Mouse (Mus musculus) neural tube, embryonic 11.5 days (tissue): Measurements from ENCODE around the gene Sel1l3. TPM values are rescaled to one million over a fixed set of nuclear protein-coding genes. Genes with fewer than 3 reads are reported as not detected.

Experiments
- ATAC-seq: fragments of 200-750 bp; cut with Nextera tagmentation; 2 replicates; pipeline ENCODE4 v1.8.0; 2017; ENCODE audit warnings: moderate number of reproducible peaks, mild to moderate bottlenecking, moderate TSS enrichment, moderate library complexity; ENCODE audit not compliant: insufficient read depth, low FRiP score, low TSS enrichment
- DNase-seq: peaks from one replicate; pipeline ENCODE4 v3.0.0-alpha.2; 2015; ENCODE audit warnings: low spot score
- H3K27ac ChIP-seq: fragments of 300-500 bp; sonication (generic); 2 replicates; pipeline ENCODE4 v1.5.1; 2014; ENCODE audit warnings: low read depth, mild to moderate bottlenecking, low read length
- H3K27me3 ChIP-seq: fragments of 300-500 bp; sonication (generic); 2 replicates; pipeline ENCODE4 v1.6.1; 2014; ENCODE audit warnings: mild to moderate bottlenecking, low read length, mixed read lengths; ENCODE audit not compliant: control insufficient read depth, insufficient read depth
- H3K36me3 ChIP-seq: fragments of 300-500 bp; sonication (generic); 2 replicates; pipeline ENCODE4 v1.6.1; 2014; ENCODE audit warnings: mild to moderate bottlenecking, low read length, moderate library complexity, mixed read lengths; ENCODE audit not compliant: control insufficient read depth, insufficient read depth
- H3K4me1 ChIP-seq: fragments of 300-500 bp; sonication (generic); 2 replicates; pipeline ENCODE4 v1.6.1; 2014; ENCODE audit warnings: low read length, mixed read lengths; ENCODE audit not compliant: control insufficient read depth, insufficient read depth
- H3K4me2 ChIP-seq: fragments of 300-500 bp; sonication (generic); 2 replicates; pipeline ENCODE4 v1.6.1; 2014; ENCODE audit warnings: low read depth, mild to moderate bottlenecking, moderate library complexity
- H3K4me3 ChIP-seq: fragments of 300-500 bp; sonication (generic); 2 replicates; pipeline ENCODE4 v1.5.1; 2014; ENCODE audit warnings: low read depth, low read length
- H3K9ac ChIP-seq: fragments of 300-500 bp; sonication (generic); 2 replicates; pipeline ENCODE4 v1.6.1; 2014; ENCODE audit warnings: mild to moderate bottlenecking, low read length
- H3K9me3 ChIP-seq: fragments of 300-500 bp; sonication (generic); 2 replicates; pipeline ENCODE4 v1.6.1; 2016; ENCODE audit warnings: low read length; ENCODE audit not compliant: control insufficient read depth
- WGBS: fragments of 180-500 bp; shearing (Covaris S2); extraction: QIAGEN DNeasy Blood & Tissue Kit; methylation state at CpG from one replicate; pipeline ENCODE4 v1.1.7; 2014; 5-methylcytosine and 5-hydroxymethylcytosine counted together
- polyA plus RNA-seq: library from polyadenylated mRNA; unstranded; fragments of >200 nt; fragmentation: Nextera tagmentation; extraction: Ambion mirVana; gene quantifications from 2 replicates; pipeline ENCODE4 v1.2.1, GENCODE M21; 2014

The Sel1l3 gene
- polyA plus RNA-seq = 2.9 and 3.4 TPM in 2 replicates

DNA sequence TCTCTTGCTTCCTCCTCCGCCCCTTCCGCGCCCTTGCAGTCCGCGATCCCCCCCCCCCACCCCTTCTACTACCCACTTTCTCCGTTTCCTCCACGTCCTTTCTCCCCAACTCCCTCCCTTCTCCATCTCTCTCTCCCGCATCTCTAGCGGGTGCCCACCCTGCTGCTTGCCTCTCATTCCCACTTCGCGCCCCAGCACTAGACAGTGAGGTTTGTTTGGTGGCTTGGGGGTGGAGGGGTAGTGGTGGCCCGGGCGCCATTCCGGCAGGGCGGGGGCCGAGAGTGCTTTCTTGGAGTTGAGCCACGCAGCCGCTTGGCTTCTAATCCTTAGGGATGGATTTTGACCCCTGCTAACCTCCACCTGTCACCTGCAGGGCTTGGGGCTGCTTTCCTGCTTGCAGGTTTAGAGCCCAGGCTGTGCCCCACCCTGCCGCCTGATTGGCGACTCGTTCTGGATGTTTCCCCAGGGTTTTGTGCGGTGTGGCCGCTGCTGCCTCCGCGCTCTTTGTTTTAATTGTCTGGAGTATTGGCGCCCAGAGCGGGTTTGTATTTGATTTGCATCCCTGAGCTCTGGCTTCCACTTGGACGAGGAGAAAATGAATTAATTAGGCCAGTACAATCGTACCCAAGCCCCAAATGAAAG, at the start of gene Sel1l3:
Gene Sel1l3 (minus strand): TSS at position 217 of the 642 bp plus-strand sequence.
- peak; percentile 53 for ATAC-seq
- Histone ChIP-seq H3K27ac (peak within 1 kb of the TSS; percentile 34; the same call in 1 of the 2 replicates), H3K4me1 (peaks cover 7% of the 10 kb centered on the region; the same call in 1 of the 2 replicates), H3K9me3 (no peaks in the 10 kb centered on the region), H3K4me2 (peak within 1 kb of the TSS; percentile 100), H3K27me3 (peaks cover 16% of the 10 kb centered on the region), H3K9ac (peak within 1 kb of the TSS; percentile 66), H3K4me3 (peak within 1 kb of the TSS; percentile 62), H3K36me3 (no peaks in the 10 kb centered on the region)
- peak; percentile 58 for DNase-seq
- WGBS = 3% methylated on average over 20 of the region's 29 CpGs

- no peak overlapping the region for H3K4me3 ChIP-seq
- DNase-seq (no peak), ATAC-seq (no peak)
- H3K36me3 ChIP-seq = no peaks in the 10 kb centered on the region
- H3K9ac ChIP-seq = no peak overlapping the region
- H3K9me3 ChIP-seq = no peaks in the 10 kb centered on the region
- H3K27me3 ChIP-seq = peaks cover 2% of the 10 kb centered on the region; the same call in 1 of the 2 replicates
- 74% methylated on average over 10 of the region's 10 CpGs for WGBS
- no peak overlapping the region for H3K4me2 ChIP-seq
- no peaks in the 10 kb centered on the region for H3K4me1 ChIP-seq
- no peak overlapping the region for H3K27ac ChIP-seq
Measured at GRCm38 (mm10) chr5:53261999-53262398, 48.3 kb upstream of the Sel1l3 start.

DNA sequence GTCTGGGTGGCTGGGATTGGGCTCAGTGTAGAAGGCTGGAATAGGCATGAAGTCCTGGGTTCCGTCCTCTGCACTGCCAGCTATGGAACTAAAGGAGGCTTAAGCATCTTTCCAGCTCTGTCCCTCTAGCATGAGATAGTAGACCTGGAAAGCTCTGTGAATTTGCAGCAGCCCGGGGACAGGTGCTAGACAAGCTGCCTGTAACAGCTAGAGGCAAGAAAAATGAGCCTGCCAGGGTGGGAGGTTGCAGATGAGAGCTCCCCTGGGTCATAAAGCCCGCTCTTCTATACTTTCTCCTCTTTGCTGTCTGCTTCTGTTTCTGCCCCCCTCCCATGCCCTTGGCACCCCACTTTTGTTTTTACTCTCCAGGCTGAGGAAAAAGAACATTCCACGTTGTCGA, 46.2 kb upstream of the Sel1l3 start:
- Histone ChIP-seq H3K27me3 (peaks cover 2% of the 10 kb centered on the region; the same call in 1 of the 2 replicates), H3K27ac (no peak overlapping the region), H3K9me3 (no peaks in the 10 kb centered on the region), H3K36me3 (no peaks in the 10 kb centered on the region), H3K4me3 (no peak overlapping the region), H3K9ac (no peak overlapping the region), H3K4me2 (no peak overlapping the region), H3K4me1 (no peaks in the 10 kb centered on the region)
- DNase-seq (no peak), ATAC-seq (no peak)
- WGBS = 51% methylated on average over 5 of the region's 5 CpGs

DNA sequence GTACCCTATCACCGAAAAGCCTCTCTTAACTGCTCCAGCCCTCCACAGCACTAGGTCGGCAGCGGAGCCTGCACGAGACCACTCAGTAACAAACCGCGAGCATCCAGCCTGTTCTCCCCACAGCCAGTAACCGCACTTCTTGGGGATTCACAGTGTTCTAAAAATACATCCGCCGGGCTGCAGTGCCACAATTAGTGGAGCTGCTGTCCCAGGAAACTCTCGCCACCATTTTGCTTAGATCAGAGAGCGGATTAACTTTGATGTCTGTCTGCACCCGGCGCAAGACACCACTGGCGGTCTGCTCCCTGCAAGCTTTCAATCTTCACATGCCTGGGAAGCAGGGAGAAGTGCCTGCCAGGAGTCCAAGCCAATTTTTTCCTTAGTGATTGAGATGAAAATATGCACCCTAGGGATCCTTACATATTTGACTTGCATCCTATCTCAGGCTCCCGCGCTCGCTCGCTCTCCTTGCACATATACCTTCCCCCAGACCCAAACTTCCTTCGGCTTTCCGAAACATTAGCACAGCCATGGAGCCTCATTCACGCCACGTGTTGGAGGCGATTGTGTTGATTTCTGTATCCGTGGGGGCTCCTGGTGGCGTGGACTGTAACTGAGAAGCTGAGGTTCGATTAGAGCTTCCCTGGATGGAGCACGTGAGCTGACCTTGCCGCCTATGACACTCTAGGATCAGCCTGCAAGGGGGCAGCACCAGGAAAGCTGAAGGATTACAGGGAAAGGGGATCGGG, 44.5 kb upstream of the Sel1l3 start:
- peak; percentile 65; the same call in 1 of the 2 replicates for ATAC-seq
- Histone ChIP-seq H3K27me3 (peaks cover 2% of the 10 kb centered on the region; the same call in 1 of the 2 replicates), H3K9me3 (no peaks in the 10 kb centered on the region), H3K4me1 (no peaks in the 10 kb centered on the region), H3K9ac (peak overlapping the region; percentile 23), H3K36me3 (no peaks in the 10 kb centered on the region), H3K27ac (no peak overlapping the region), H3K4me2 (peak overlapping the region; percentile 57), H3K4me3 (peak overlapping the region; percentile 26; the same call in 1 of the 2 replicates)
- peak; percentile 51 for DNase-seq
- WGBS = 6% methylated on average over 29 of the region's 29 CpGs

DNA sequence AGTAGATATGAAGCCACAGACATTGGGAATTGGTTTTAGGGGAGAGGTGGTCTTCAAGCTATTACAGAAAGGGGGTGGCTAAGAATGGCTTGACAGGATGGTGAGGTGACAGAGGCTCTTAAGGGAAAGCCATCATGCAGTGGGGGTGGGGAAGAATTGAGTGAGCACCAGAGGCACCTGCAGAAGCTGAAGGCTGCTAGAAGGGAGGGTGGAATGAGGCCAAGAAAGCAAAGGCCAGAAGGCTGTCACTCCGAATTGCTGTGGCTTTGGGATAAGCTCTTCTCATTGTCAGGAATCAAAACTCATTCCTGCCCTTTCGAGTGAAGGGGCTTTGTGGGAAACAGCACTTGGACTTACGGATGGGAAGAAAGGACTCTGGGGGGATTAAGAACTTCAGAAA, 41.1 kb upstream of the Sel1l3 start:
- no peak overlapping the region for H3K27ac ChIP-seq
- H3K36me3 ChIP-seq = no peaks in the 10 kb centered on the region
- DNase-seq (no peak), ATAC-seq (no peak)
- H3K4me1 ChIP-seq = no peaks in the 10 kb centered on the region
- 78% methylated on average over 3 of the region's 3 CpGs for WGBS
- no peak overlapping the region for H3K4me2 ChIP-seq
- no peaks in the 10 kb centered on the region for H3K9me3 ChIP-seq
- H3K9ac ChIP-seq = no peak overlapping the region
- no peak overlapping the region for H3K4me3 ChIP-seq
- peaks cover 2% of the 10 kb centered on the region; the same call in 1 of the 2 replicates for H3K27me3 ChIP-seq

DNA sequence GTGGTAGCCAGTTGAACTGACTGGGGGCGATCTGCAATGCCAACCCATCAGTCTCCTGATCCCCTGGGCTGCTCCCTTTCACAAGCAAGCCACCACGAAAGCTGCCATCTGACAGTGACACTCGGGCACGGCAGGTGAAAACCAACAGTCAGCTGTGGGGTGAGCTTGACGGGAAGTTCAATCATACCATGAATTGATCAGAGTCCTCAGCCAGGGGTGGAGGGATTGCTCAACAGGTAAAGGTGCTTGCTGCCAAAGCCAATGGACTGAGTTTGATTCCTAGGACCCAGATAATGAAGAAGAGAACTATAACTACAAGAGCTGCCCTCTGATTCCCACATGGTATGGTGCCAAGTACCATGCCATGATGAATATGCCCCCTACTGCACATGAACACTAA, 40.4 kb upstream of the Sel1l3 start:
- peaks cover 2% of the 10 kb centered on the region; the same call in 1 of the 2 replicates for H3K27me3 ChIP-seq
- WGBS = 86% methylated on average over 5 of the region's 5 CpGs
- no peak for ATAC-seq

DNA sequence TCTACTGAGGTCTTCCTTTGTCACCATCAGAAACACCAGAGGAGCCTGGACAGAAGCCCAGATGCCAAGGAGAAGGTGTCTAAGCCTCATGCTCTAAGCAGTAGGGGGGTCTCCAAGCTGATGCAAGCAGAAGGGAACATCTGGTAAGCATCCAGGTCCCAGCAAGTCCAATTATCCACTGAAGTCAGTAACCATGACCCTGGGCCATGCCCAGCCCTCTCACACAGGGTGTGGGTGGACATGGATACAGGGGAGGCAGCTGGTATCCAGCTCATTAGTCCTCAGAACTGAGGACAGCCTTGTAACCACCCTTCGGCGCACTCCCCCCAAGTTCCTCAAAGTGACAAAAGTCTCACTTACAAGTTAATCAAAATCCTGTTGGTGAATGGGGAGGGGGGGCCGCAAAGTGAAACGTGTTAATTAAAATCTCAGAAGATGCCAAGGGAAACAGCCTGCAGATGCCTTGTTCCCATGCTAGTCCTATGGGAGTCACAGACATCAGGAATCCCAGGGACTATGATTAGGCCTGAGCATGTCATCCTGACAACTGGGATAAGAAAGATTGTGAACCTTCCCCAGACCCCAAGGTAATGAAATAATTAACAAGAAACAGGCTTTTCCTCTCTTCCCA, 35.8 kb upstream of the Sel1l3 start:
- 70% methylated on average over 4 of the region's 4 CpGs for WGBS
- Histone ChIP-seq H3K9me3 (no peaks in the 10 kb centered on the region), H3K4me2 (no peak overlapping the region), H3K9ac (no peak overlapping the region), H3K27me3 (no peaks in the 10 kb centered on the region), H3K4me1 (0 out of 2 replicates have a peak, but pooled peaks cover 2% of the 10 kb centered on the region), H3K4me3 (no peak overlapping the region), H3K27ac (no peak overlapping the region), H3K36me3 (no peaks in the 10 kb centered on the region)
- no peak for ATAC-seq
- no peak for DNase-seq

More for the DNA sequence above, 40.4 kb upstream of the Sel1l3 start:
- DNase-seq = no peak
- Histone ChIP-seq H3K4me1 (no peaks in the 10 kb centered on the region), H3K9me3 (no peaks in the 10 kb centered on the region), H3K36me3 (no peaks in the 10 kb centered on the region), H3K27ac (no peak overlapping the region), H3K9ac (no peak overlapping the region), H3K4me3 (no peak overlapping the region), H3K4me2 (no peak overlapping the region)

- ATAC-seq = no peak; the same call in 1 of the 2 replicates
- no peaks in the 10 kb centered on the region for H3K36me3 ChIP-seq
- 0 out of 2 replicates have a peak, but pooled peaks cover 2% of the 10 kb centered on the region for H3K4me1 ChIP-seq
- H3K27me3 ChIP-seq = no peaks in the 10 kb centered on the region
- no peak overlapping the region for H3K4me2 ChIP-seq
- no peak for DNase-seq
- H3K4me3 ChIP-seq = no peak overlapping the region
- no peak overlapping the region for H3K27ac ChIP-seq
- WGBS = 48% methylated on average over 11 of the region's 11 CpGs
- H3K9ac ChIP-seq = no peak overlapping the region
- no peaks in the 10 kb centered on the region for H3K9me3 ChIP-seq
Measured at GRCm38 (mm10) chr5:53248499-53248898, 34.8 kb upstream of the Sel1l3 start.
